Mouse (Mus musculus) E14TG2a.4 (cell line): Measurements from ENCODE around the gene Gata3.

Experiments used
- H3K27me3 ChIP-seq: 2 replicates; pipeline ENCODE4 v1.6.1; 2014; ENCODE audit warnings: low read length, control low read depth; ENCODE audit not compliant: insufficient read depth
- H3K36me3 ChIP-seq: 2 replicates; pipeline ENCODE4 v1.6.1; 2014; ENCODE audit warnings: low read length, control low read depth; ENCODE audit not compliant: insufficient read depth
- H3K4me1 ChIP-seq: replicated peaks from 2 replicates; pipeline ENCODE4 v1.6.1; 2014; ENCODE audit warnings: low read depth, low read length, control low read depth
- H3K4me3 ChIP-seq: replicated peaks from 2 replicates; pipeline ENCODE4 v1.5.1; 2014; ENCODE audit warnings: mild to moderate bottlenecking, low read length
- H3K9me3 ChIP-seq: 2 replicates; pipeline ENCODE4 v1.6.1; 2014; ENCODE audit warnings: low read length, control low read depth
- CTCF ChIP-seq: conservative IDR thresholded peaks from 2 replicates; pipeline ENCODE4 v1.5.1; 2014; ENCODE audit warnings: low read length
- NANOG ChIP-seq: IDR thresholded peaks from 2 replicates; pipeline ENCODE4 v1.6.1; 2014; ENCODE audit warnings: borderline replicate concordance, low read length, mixed read lengths
- POU5F1 ChIP-seq: IDR thresholded peaks from 2 replicates; pipeline ENCODE4 v1.6.1; 2014; ENCODE audit warnings: low read length, borderline replicate concordance

The Gata3 gene

DNA sequence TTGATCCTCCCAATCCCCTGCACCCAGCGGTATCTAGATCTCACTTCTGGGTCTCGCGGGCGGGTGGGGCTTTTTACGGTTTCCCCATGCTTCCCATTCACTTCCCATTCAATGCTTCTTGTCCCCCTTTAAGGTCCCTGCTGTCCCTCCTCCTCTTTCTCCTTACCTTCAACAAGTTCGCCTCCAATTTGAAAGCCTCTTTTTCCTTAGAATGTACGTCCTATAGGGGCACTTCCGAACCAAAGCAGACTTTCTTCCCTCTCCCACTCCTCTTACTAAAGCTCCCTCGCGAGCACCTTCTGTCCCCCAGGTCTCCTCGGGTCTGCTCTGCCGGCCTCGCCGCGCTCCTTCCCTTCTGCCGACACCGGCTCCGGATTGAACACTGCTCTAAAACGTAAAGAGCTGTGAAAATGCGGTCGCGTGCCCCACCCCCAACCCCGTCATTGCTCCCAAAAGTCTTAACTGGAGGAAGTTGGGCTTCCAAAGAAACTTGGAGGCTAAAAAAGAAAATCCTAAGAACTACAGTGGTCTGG lies at the start of gene Gata3:
Gene Gata3, minus strand, starts transcription at position 384 of the 533 bp plus-strand sequence.
- Histone ChIP-seq H3K9me3 (no peaks in the 10 kb centered on the region), H3K27me3 (peaks cover 96% of the 10 kb centered on the region), H3K36me3 (no peaks in the 10 kb centered on the region), H3K4me1 (peaks cover 31% of the 10 kb centered on the region), H3K4me3 (peak within 1 kb of the TSS; percentile 73)
- TF ChIP-seq POU5F1 (no peak), CTCF (no peak), NANOG (no peak)

DNA sequence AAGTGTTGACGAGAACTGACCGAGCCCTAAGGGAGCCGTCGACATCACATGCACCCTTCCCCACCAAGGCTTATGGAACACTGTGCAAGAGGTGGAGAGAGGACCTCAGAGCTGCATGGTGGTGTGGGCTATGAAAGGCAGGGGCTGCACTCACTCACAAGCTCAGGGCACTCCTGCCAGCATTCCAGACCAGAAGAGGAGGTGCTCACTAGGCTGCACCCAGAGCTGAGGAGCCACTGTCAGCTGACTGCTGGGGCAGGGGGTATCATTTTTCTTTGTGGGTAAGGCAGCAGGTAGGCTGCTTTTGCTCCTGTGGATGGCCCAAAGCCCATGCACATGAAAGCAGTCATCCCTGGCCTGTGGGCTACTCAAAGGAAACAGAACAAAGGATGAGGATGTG lies 49.4 kb upstream of the Gata3 start:
- H3K4me3 ChIP-seq = no peak overlapping the region
- H3K9me3 ChIP-seq = no peaks in the 10 kb centered on the region
- peaks cover 27% of the 10 kb centered on the region for H3K36me3 ChIP-seq
- TF ChIP-seq POU5F1 = no peak
- no peak for TF ChIP-seq NANOG
- no peak for TF ChIP-seq CTCF
- H3K4me1 ChIP-seq = peaks cover 38% of the 10 kb centered on the region
- H3K27me3 ChIP-seq = no peaks in the 10 kb centered on the region

DNA sequence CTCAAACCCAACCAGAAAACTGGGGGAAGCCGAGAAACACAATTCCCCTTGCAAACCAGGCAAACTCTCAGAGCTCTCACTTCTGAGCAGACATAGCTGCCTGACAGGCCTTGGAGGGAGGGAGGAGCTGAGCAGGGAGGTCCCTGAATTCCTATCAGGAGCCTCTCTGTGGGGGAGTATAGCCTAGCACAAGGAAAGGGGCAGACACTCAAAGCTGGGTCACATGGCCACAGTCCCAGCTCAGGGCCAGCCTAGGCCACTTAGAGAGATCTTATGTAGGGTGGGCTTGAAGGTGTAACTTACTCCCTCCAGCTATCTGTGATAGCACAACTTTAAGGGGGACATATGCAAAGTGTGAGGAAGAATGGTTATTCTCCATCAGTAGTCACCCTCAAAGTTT lies 46.1 kb upstream of the Gata3 start:
- Histone ChIP-seq H3K9me3 (no peaks in the 10 kb centered on the region), H3K27me3 (no peaks in the 10 kb centered on the region), H3K4me1 (peaks cover 38% of the 10 kb centered on the region), H3K36me3 (peaks cover 32% of the 10 kb centered on the region), H3K4me3 (no peak overlapping the region)
- no peak for TF ChIP-seq CTCF
- no peak for TF ChIP-seq NANOG

DNA sequence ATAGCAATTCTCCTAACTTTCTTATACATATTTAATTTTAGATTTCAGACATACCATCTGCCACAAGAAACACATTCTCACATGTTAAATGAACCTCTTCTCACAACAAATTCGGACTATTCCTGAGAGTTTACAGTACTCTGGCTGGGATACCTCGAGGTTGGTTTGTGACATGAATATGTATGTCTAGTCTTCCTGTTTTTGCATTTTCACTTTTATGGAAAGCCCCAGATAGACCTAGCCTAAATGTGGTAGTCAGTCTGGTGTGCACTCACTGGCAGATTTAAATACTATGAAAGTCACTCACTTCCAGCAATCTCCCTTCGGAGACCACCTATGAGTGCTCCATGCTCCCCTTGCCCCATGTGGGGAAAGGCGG lies 37.1 kb upstream of the Gata3 start:
- TF ChIP-seq NANOG (no peak), POU5F1 (no peak), CTCF (no peak)
- H3K4me3 ChIP-seq = no peak overlapping the region
- peaks cover 10% of the 10 kb centered on the region for H3K4me1 ChIP-seq
- peaks cover 21% of the 10 kb centered on the region; the same call in 1 of the 2 replicates for H3K36me3 ChIP-seq
- no peaks in the 10 kb centered on the region for H3K9me3 ChIP-seq
- H3K27me3 ChIP-seq = no peaks in the 10 kb centered on the region

DNA sequence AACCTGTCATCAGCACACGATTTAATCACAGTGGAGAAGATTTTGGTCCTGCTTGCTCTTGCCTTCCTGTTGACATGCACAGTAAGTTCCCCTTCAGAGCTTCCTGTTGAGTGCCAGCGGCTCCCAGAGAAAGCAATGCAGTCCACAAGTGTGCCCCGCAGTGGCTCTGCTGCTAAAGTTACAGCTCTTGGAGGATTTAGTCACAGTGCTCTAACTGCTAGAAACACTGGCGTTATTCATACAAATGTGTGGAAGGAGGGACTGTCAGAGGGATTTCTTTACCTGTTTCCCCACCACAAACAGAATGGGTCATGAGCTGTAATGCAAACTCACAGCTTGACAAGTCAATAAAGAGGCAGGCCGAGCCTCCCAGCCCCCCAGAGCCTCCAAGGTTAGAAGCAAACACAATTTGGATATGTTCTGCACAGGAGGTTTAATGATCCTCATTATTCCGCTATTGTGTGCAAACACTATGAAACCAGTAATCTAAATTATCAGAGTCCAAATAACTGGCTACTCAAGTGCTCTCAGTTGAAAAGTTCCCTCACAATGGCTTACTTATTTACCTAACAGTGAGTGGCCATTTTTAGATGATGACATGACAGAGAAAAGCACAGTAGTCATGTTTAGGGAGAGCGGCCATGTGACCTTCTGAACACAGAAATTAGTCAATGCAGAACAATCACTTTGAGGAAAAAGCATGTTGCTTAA lies 36.5 kb upstream of the Gata3 start:
- no peak overlapping the region for H3K4me3 ChIP-seq
- peaks cover 21% of the 10 kb centered on the region; the same call in 1 of the 2 replicates for H3K36me3 ChIP-seq
- peaks cover 10% of the 10 kb centered on the region for H3K4me1 ChIP-seq
- no peaks in the 10 kb centered on the region for H3K27me3 ChIP-seq
- no peak for TF ChIP-seq POU5F1
- no peak for TF ChIP-seq NANOG
- TF ChIP-seq CTCF = no peak
- H3K9me3 ChIP-seq = no peaks in the 10 kb centered on the region

DNA sequence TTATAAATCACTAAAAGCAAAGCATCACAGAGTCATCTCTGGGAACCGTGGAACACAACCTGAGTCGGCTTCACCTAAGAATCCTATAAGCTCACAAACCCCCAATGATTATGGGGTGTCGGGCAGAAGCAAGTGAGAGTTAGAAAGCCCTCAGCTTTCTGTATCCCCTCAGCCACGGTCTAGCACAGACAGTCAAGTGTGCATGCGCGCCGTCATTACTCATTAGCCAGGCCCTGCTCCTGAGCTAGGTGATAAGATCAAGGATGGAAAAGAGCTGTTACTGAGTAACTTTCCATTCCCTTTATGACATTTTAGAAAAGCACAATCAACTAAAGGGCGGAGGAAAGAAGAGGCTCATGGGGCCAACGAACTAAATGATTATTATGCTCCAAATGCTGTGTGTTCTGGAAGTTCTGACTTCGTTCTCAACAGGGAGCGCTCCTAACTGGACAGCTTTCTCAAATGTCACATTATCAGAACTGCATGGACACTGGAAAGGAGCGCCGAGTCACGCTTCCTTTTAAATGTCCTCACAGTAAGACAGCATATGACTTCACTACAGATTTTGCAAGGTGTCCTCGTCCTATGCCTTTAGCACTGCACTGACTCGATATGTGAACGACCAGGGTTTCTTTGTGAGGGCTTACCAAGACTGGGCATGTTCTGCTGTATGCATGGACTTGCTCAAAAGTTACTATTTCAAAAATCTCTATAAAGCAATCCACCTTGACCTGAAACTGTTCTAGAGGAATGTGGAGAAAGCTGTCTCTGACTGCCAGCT lies 29.0 kb upstream of the Gata3 start:
- Histone ChIP-seq H3K9me3 (no peaks in the 10 kb centered on the region), H3K4me3 (no peak overlapping the region), H3K27me3 (no peaks in the 10 kb centered on the region), H3K4me1 (peaks cover 12% of the 10 kb centered on the region), H3K36me3 (peaks cover 52% of the 10 kb centered on the region)
- TF ChIP-seq NANOG = no peak
- no peak for TF ChIP-seq POU5F1
- no peak for TF ChIP-seq CTCF

DNA sequence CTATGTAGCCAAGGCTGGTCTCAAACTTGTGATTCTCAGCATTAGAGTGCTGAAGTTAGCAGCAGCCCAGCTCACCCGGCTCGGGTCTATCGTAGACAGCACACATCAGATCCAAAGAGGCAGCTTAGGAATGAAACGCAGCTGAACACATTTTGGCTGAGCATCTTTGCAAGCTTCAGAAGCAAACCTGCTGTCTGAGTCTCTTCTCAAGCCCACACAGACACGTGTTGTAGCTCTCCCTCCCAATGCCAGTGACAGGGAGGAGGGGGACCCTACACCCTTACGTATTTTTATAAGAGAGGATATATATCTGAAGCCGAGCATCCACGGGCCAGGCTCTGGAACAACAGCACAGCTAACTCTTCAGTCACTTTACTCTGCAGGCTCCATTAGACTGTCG lies 27.8 kb upstream of the Gata3 start:
- TF ChIP-seq NANOG = no peak
- TF ChIP-seq POU5F1 = no peak
- no peak for TF ChIP-seq CTCF
- H3K4me3 ChIP-seq = no peak overlapping the region
- peaks cover 49% of the 10 kb centered on the region for H3K36me3 ChIP-seq
- peaks cover 8% of the 10 kb centered on the region; the same call in 1 of the 2 replicates for H3K4me1 ChIP-seq
- H3K27me3 ChIP-seq = no peaks in the 10 kb centered on the region
- no peaks in the 10 kb centered on the region for H3K9me3 ChIP-seq

DNA sequence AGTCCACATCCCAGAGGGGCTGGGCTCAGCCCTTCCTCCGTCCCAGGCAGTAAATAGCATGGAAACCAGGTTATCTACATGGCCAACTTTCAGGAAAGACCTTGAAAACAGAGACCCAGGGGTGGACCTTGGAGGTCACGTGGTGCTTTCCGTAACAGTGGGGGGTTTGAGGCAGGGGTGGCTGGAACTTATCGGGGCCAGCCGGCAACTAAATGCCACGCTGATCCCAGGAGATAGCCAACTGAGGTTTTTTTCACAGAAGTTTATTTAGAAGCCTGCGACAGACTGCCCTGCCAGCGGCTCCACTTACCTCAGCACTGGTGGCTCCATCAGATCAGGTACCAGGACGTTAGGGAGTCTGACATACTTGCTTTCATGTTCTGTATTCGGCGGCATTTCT lies 16.2 kb upstream of the Gata3 start:
- H3K4me1 ChIP-seq = peaks cover 23% of the 10 kb centered on the region
- H3K4me3 ChIP-seq = no peak overlapping the region
- H3K36me3 ChIP-seq = no peaks in the 10 kb centered on the region
- no peaks in the 10 kb centered on the region for H3K9me3 ChIP-seq
- TF ChIP-seq POU5F1 (no peak), CTCF (no peak), NANOG (no peak)
- 0 out of 2 replicates have a peak, but pooled peaks cover 2% of the 10 kb centered on the region for H3K27me3 ChIP-seq
